Mouse (Mus musculus) subcutaneous adipose tissue, adult 2 months (tissue): ENCODE measurements around the gene Sp3. TPM values are rescaled to one million over a fixed set of nuclear protein-coding genes. Genes with fewer than 3 reads are reported as not detected.

Source experiments
- polyA plus RNA-seq: library from polyadenylated mRNA; depleted of rRNA; stranded (reverse); fragments of >200 nt; gene quantifications from 2 replicates; pipeline ENCODE4 v1.2.3, GENCODE M21; 2012; ENCODE audit warnings: low replicate concordance; rRNA removed

Gene Sp3
- 28.0 and 35.1 TPM in 2 replicates for polyA plus RNA-seq

DNA sequence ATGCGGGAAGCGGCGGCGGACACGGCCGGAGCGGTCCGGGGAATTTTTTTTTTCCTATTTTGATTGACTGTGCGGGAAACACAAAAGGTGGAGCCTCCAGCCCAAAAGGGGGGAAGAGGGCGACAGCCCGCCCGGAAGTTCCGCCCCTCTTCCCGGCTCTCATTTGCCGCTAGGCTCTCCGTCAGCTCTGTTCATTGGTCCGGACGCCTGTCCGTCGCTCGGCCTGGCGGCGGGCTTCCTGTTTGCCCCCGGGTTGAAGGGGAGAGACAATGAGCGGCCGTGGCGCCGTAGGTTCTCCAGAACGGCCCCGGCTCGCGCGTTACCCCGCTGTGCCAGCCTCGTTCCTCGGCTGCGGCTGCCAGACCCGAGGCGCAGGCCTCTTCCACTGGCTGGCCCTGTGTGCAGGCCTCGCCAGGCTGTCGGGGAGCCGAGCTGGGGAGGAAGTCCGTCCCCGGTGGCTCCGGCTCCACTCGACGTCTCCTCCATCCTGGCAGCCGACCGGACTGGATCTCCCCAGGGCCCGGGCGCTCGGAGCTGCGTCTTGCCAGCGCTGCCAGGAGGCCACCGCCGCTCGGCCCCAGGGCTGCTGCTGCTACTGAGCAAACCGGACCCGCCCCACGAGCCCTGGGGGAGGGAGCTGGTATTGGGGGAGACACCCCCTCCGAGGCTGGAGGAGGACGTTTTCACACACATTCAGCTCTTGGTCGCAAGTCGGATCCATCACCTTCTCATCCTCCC lies at the start of gene Sp3:
Sp3 (minus strand) TSS at position 110 of the 738 bp plus-strand sequence.

DNA sequence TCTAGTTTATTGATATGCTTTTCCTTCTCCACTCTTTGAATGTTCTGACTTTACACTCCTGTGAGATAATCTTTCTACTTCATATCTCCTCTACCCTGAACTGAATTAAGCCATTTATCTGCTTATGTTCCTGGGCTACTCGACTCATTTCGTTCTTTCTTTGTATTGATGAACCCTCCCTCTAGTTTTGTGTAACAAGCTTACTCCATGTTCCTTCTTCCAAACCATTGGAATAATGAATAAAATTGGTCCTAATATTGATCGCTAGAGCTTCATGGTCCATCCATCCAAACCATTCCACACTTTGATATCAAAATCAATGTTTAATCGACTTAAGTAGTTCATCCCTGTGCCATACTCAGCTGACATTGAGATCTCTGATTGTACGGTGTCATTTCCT lies 6.4 kb upstream of the Sp3 start, which contains the start of gene Gm11084:
Gm11084 (minus strand) TSS at position 101 of the 400 bp plus-strand sequence.

Other genes starting within 250 kb of the Sp3 start
- gene Gm11084, start 6.3 kb upstream of the Sp3 start, polyA plus RNA-seq = not detected in 2 replicates
- 11.1 and 15.9 TPM in 2 replicates for gene Ola1, start 238.5 kb upstream of the Sp3 start, polyA plus RNA-seq